Mouse (Mus musculus) right cerebral cortex, postnatal 36 days (tissue): Measurements from ENCODE around the gene Mmp7.

Experiments
- DNase-seq, 2 experiments: peaks; one replicate each; pipeline ENCODE4 v3.0.0; 2022; ENCODE audit warnings: low spot score in 2 of 2, mixed read lengths in 1 of 2

Gene Mmp7

GRCm38 (mm10) chr9:7742696-7743095 is 50.8 kb downstream of the Mmp7 start:
- DNase-seq = no peak

GRCm38 (mm10) chr9:7744156-7744555 is 52.3 kb downstream of the Mmp7 start:
- no peak for DNase-seq

GRCm38 (mm10) chr9:7748881-7749280 is 57.0 kb downstream of the Mmp7 start:
- DNase-seq = no peak
